Mouse (Mus musculus) CD4-positive, CD25-positive, alpha-beta regulatory T cell, adult 2 months (primary cell): ENCODE measurements around the gene Pcx.

Source experiments
- DNase-seq: peaks from one replicate; pipeline ENCODE4 v3.0.0-alpha.2; 2012; ENCODE audit warnings: low read depth, low spot score

The Pcx gene

GRCm38 (mm10) chr19:4548305-4548883 lies 38.1 kb downstream of the Pcx start:
- DNase-seq: no peak

GRCm38 (mm10) chr19:4554248-4554647 lies 44.0 kb downstream of the Pcx start:
- DNase-seq: no peak

GRCm38 (mm10) chr19:4555086-4555485 lies 44.8 kb downstream of the Pcx start:
- DNase-seq: no peak

GRCm38 (mm10) chr19:4556787-4557186 lies 46.5 kb downstream of the Pcx start:
- no peak for DNase-seq

- DNase-seq: no peak
Observed at GRCm38 (mm10) chr19:4557796-4558569, 47.7 kb downstream of the Pcx start.

GRCm38 (mm10) chr19:4558570-4558955 lies 48.3 kb downstream of the Pcx start:
- no peak for DNase-seq

- no peak for DNase-seq
Observed at GRCm38 (mm10) chr19:4559011-4559410, 48.7 kb downstream of the Pcx start.

- no peak for DNase-seq
Observed at GRCm38 (mm10) chr19:4559588-4559987, 49.3 kb downstream of the Pcx start.

- no peak for DNase-seq
Observed at GRCm38 (mm10) chr19:4560205-4560604, 49.9 kb downstream of the Pcx start.

- no peak for DNase-seq
Observed at GRCm38 (mm10) chr19:4565678-4566077, 55.4 kb downstream of the Pcx start.

- DNase-seq: no peak
Observed at GRCm38 (mm10) chr19:4566880-4567279, 56.6 kb downstream of the Pcx start.

GRCm38 (mm10) chr19:4567665-4568064 lies 57.4 kb downstream of the Pcx start:
- DNase-seq: no peak

GRCm38 (mm10) chr19:4568832-4569231 lies 58.6 kb downstream of the Pcx start:
- no peak for DNase-seq

GRCm38 (mm10) chr19:4569356-4570236 lies 59.3 kb downstream of the Pcx start:
- no peak for DNase-seq

GRCm38 (mm10) chr19:4570237-4570613 lies 60.0 kb downstream of the Pcx start:
- no peak for DNase-seq

- DNase-seq: no peak
Observed at GRCm38 (mm10) chr19:4570815-4571214, 60.5 kb downstream of the Pcx start.

GRCm38 (mm10) chr19:4571658-4572057 lies 61.4 kb downstream of the Pcx start:
- no peak for DNase-seq

GRCm38 (mm10) chr19:4572061-4572460 lies 61.8 kb downstream of the Pcx start:
- no peak for DNase-seq

GRCm38 (mm10) chr19:4572467-4572866 lies 62.2 kb downstream of the Pcx start:
- DNase-seq: no peak

GRCm38 (mm10) chr19:4573241-4573640 lies 63.0 kb downstream of the Pcx start:
- DNase-seq: peak; percentile 16

GRCm38 (mm10) chr19:4578799-4579198 lies 68.5 kb downstream of the Pcx start:
- no peak for DNase-seq

- DNase-seq: no peak
Observed at GRCm38 (mm10) chr19:4579296-4579695, 69.0 kb downstream of the Pcx start.
